Mouse (Mus musculus) heart, postnatal 0 days (tissue): ENCODE data around the gene Clec1a.

Source experiments
- CTCF ChIP-seq: IDR thresholded peaks from 2 replicates; pipeline ENCODE4 v1.5.1; 2016; ENCODE audit warnings: antibody characterized with exemption, control low read depth, low read depth
- EP300 ChIP-seq: IDR thresholded peaks from 2 replicates; pipeline ENCODE4 v1.6.1; 2016; ENCODE audit warnings: antibody characterized with exemption, low read depth

DNA sequence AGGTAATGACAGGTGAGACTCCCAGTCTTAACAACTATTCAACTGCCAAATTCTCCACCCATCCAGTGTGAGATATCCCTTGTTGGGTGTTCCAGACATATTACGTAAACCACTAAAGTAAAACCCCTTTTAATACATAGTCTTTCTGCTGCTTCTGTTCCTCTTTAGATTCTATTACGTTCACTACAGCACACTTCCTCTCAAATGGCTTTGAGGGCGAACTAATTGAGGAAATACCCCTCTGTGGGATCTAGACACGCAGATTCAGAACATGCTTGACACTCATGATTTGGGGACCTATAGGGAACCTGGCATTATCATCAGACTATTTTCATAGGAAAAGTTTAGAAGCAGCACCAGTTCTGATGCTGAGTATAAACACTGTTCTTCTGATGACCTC is 43.1 kb upstream of the Clec1a start:
- TF ChIP-seq CTCF = no peak
- no peak for TF ChIP-seq EP300
